Mouse (Mus musculus) layer of hippocampus, adult 9-10 months (tissue): ENCODE results near the gene Dffb.
A peak's percentile ranks its signal among the peaks of the same experiment; 100 is the strongest.

Source experiments
- DNase-seq: peaks from one replicate; pipeline ENCODE4 v3.0.0; 2022; ENCODE audit warnings: low spot score

The Dffb gene

DNA sequence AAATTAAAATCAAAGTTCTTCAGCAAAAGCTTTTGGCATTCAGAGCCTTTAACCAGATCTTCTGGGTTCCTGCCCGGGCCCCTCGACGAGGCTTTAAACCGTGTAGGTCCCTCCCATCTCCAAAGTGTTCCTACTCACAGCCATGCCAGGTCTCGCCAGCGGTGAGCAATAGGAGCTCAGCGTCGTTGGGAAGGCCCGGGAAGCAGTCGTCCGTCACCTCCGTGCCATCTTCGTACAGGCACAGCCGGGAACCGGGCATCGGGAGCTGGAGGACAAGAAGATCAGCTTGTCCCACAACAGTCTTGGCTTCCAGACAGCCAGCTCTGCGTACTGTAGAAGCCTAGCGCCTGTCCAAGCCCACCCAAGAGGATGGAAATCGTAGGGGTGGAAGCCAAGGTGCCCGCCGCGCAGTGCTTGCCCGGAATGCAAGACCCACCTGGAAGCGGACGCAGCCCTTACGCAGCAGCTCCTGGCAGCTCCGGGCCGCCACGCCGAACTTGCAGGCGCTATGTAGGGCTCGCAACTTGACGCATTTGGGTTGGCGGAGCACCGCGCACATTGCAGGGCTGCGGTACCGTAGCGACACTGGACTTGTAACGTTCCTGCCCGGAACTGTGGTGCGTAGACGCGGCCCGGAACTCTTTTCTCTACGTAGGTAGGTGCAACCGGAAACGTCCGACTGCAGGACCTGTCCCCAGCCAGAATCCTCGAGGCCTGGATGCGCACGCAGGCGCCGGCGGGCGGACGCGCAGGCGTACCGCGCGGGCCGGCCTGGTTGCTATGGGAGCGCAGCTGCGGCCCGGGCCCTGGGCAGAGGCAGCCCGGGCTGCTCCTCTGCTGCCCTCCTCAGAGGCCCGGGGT, at the start of gene Dffb, which contains the start of gene Cep104:
Gene Dffb, minus strand, starts transcription at position 696 of the 861 bp plus-strand sequence.
Gene Cep104, plus strand, starts transcription at position 764 of the 861 bp plus-strand sequence.
- peak; percentile 92 for DNase-seq

DNA sequence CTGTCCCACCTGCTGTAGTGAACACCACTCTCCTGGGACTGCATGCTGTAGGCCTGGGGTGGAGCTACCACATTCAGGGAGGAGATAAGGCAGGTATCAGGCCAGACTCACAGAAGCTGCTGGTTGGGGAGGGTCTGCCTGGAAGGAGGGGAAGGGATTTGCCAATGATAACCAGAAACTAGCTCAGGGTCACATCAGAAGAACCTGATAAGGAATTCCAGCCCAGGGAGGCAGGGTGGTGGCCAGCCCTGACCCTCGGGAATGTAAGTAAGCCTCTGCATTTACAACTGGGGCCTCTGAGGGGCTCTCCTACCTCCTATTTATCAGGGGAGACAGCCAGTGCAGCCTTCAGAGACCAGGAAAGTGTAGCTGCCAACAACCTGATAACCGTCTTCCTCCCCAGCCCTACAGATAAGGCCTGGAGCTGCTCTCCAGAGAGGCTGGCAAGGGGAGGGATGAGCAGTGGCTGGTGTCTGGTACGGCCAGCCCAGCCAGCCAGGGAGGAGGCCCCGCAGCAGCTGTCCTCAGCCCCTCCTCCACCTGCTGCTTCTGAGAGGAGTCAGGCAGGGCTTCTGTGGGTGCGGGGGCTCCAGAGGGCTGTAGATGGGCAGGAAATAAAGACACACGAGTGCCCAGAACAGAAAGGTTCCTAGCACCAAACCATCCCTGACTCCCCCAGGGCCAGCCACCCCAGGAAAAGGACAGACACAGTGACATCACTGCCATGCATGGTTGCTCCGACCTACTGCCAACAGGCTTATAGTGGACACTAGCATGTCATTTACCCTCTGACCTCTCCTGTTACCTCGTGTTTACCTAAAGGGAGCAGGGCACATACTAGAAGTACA, 49.1 kb upstream of the Dffb start:
- no peak for DNase-seq

DNA sequence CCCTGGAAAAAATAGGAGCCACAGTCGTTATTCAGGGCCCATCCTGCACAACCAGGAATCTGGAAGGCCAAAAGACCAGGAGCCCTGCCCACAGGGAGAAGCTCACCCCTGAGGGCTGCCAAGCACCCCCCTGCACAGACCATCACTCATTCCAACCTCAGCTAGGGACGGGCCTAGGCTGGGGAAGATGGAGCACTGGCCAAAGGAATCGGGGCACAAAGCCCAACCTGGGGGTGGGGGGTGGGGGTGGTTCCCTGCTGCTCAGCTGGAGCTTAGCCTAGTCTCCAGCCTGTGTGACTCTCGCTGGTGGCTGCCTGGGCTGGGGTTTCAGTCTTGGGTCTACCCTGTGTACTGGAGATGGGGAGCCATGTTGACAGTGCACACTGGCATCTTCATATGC, 47.9 kb upstream of the Dffb start:
- DNase-seq, result no peak

DNA sequence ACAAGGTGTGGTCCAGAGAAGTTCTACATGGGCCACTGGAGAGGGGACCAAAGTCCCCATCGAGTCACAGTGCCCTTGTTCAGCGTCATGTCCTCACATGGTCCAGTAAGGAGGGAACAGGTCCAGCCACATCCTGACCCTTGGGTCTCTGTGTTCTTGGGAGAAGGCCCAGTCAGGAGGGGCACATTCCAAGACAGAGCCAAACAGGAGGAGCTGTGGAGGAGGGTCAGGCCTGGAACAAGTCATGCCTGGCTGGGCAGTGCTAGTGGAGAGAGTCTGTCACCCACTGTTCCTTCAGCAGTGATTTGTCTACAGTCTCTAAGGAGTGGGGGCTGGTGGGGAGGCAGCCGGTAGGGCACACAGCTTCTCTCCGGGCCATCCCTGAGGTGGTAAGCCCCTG, 47.5 kb upstream of the Dffb start:
- no peak for DNase-seq

DNA sequence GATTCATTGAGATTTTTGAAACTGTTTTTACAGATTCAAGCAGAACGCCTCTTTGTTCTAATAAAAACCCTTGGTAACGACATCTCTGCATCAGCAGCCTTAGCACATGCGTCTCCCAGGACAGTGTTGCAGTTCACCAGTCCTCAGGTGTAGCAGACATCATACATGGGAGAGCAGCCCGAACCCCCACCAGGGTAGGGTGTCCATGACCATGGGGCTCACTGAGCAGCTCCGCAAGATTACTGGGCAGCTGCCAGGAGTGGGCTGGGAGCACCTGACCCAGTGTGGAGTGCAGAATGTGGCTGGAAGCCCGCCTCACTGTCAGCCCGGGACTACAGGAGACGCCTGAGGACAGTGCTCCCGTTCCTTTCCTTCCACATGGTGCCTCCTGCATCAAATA, 46.5 kb upstream of the Dffb start:
- no peak for DNase-seq

DNA sequence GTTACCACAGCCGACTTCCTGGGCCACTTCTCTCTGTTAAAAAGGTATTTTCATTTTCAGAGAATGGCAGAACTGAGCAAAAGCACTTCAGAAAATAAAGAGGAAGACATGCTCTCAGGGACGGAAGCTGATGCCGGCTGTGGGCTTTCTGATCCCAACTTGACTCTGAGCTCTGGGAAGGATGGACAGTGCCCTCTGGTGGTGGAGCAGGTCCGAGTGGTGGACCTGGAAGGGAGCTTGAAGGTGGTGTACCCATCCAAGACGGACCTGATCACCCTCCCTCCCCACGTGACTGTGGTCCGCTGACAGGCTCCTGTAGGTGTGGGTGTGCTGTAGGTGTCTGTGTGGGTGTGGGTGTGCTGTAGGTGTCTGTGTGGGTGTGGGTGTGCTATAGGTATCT, 44.6 kb upstream of the Dffb start:
- no peak for DNase-seq

DNA sequence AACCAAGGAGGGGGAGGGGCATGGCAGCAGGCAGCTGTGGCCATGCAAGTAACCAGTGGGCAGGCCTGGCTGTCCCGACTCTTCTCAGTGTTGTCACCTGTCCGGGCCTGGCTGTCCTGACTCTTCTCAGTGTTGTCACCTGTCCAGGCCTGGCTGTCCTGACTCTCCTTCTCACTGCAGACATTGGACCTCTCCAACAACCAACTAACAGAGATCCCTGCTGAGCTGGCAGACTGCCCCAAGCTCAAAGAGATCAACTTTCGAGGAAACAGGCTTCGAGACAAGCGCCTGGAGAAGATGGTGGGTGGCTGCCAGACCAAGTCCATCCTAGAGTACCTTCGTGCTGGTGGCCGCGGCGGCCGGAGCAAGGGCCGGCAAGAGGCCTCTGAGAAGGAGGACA, 40.5 kb upstream of the Dffb start:
- no peak for DNase-seq

DNA sequence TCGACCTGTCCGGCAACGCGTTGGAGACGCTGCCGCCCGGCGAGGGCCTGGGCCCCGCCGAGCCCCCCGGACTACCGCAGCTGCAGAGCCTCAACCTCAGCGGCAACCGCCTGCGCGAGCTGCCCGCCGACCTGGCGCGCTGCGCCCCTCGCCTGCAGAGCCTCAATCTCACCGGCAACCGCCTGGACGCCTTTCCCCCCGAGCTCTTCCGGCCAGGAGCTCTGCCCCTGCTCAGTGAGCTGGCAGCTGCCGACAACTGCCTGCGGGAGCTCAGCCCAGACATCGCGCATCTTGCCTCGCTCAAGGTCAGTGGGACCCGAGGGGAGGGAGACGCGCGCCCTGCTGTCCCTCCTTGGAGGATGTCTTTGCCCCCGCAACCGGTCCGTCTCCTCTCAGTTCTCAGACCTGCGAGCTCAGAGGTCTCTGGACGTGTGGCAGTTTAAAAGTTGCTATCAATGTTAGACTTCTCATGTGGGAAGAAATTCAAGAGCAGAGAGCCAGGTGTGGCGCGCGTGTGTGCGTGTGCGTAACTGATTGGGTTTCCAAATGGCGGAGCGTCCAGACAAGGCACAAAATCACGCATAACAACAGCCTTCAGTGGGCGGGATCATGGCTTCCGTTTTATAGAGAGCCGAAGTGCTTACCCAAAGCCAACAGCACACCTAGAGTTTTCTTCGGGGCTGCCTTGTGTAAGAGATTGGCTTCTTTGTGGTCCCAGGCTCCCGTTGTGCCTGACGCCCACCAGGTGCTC, 37.4 kb upstream of the Dffb start:
- no peak for DNase-seq

DNA sequence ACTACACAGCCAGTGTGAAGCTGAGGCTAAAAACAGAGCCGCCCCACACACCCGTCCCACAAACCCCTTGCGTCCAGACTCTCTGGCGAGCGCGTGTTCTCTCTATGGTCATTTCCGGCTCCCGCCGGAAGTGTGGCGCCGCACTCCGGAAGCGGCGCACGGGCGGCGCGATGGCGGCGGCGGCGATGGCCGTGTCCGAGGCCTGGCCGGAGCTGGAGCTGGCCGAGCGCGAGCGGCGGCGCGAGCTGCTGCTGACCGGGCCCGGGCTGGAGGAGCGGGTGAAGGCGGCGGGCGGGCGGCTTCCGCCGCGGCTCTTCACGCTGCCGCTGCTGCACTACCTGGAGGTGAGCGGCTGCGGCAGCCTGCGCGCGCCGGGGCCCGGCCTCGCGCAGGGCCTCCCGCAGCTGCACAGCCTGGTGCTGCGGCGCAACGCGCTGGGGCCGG, 36.7 kb upstream of the Dffb start, which contains the start of gene Lrrc47:
Gene Lrrc47, plus strand, starts transcription at position 86 of the 444 bp plus-strand sequence.
- DNase-seq, result no peak

DNA sequence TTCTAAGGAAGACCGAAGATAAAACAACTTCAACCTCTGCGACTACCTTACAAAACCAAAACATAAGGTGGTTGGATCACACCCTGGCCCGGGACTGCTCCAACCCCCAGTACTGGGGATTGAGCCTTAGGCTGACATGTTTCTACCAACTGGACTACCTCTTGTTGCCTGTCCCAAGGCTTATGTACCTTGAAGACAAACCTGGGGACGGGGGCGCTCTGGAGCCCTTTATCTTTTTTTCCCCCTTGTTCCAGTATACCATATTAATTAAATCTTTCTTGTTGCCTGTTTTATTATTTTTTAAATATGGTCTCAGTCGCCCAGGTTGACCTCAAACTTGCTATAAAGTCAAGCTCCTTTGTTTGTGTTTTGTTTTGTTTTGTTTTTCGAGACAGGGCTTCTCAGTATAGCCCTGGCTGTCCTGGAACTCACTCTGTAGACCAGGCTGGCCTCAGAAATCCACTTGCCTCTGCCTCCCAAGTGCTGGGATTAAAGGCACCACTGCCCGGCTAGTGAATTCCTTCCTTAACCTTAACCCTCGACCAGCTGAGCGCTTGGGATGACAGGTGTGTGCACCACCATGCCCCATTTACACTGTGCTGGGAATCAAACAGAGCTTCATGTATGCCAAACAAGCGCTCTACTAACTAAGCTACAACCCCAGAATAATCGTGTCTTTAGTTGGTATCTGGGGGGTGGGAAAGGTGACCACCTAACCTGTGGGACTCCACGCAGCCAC, 36.1 kb upstream of the Dffb start:
- DNase-seq, result no peak

DNA sequence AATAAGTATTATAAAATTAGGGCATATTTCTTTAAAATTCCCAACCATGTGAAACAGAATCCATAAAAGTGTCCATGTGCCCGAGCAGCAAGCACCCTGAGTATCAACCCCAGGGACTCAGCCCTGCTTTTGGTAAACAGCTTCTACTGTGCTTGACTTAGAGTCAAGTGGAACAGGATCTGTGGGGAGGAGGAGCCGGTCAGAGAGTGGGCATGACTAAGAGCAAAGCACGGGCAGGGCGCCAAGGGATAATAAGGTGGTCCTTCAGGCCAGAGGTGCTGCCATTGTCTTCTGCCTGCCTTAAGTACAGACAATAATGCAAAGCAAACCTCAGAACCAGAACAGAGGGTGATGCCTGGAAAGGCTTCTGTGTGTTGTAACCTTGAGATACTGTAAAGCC, 32.8 kb upstream of the Dffb start:
- no peak for DNase-seq

DNA sequence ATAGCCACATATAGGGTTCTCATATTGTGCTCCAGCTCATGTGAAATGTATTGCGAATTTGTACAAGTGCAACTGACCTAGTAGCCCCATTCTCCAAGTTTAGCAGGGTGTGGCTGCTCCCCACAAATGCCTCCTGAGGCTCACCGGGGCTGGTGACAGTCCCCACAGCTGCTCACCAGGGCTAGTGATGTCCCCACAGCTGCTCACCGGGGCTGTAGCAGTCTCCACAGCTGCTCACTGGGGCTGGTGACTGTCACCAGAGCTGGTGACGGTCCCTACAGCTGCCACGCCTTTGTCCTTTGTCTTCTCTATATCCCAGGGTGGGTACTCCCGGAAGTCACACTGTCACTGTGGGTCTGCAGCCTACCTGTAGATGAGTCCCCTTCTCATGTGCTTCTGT, 31.3 kb upstream of the Dffb start:
- no peak for DNase-seq

DNA sequence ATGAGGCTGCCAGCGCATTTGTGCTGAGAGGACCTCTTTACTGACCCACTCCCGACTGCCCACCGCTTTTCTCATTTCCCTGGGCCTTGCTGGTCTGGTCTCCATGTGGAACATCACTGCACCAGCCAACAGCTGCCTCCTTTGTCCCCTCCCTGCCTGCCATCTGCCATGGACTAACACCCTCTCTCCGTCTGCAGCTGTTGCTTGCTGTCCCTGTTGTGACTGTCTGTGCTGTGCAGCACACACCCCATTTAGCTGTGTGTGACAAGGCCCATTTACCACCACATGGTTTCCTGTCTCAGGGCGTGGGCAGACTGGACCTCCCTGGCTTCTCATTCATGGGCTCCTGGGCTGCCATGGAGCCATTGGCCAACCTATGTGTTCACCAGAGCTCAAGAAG, 30.6 kb upstream of the Dffb start:
- no peak for DNase-seq

DNA sequence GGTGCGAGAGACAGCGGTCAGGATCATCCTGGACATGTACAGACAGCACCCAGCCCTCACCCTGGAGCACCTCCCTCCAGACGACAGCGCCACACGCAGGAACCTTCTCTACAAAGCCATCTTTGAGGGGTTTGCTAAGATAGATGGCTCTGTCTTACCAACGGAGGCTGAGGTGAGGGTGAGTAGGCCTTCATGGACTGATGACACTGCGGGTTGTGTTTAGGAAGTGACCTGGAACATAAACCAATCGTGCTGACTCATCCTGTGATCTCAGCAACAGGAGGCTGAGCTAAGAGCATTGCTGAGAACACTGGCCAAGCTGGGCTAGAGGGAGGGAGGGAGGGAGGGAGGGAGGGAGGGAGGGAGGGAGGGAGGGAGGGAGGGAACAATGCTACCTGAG, 18.6 kb upstream of the Dffb start:
- DNase-seq, result no peak

DNA sequence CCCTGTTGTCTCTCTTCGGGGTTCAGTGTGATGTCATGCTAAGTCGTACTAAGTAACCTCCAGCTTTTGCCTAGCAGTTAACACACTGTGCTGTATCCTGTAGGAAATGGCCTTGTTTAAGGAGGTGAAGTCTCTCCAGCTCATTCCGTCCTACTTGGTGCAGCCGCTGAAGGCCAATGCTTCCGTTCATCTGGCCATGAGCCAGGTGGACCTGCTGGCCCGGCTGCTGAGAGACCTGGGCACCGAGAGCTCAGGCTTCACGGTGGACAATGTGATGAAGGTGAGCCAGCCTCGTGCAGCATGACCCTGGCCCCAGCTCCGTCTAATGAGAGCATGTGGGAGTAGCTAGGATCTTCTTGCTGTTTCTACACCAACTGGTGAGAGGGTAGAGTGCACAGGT, 17.8 kb upstream of the Dffb start:
- no peak for DNase-seq

DNA sequence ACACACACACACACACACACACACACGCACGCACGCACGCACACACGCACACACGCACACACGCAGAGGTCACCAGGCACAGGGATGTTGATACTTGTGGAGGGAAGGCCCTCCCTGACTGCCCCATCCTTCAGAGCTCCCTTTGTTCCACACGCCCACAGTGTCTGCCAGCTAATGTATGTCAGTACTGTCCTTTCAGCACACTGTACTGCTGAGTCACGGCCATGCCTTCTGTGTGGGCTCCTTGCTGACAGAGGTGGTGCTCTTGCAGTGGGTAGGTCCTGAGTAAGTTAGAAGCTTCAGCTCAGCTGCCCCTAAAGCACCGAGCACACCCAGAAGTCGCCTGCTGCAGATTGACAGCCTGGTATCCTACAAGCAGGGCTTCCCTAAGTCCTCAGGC, 5.5 kb upstream of the Dffb start:
- no peak for DNase-seq

DNA sequence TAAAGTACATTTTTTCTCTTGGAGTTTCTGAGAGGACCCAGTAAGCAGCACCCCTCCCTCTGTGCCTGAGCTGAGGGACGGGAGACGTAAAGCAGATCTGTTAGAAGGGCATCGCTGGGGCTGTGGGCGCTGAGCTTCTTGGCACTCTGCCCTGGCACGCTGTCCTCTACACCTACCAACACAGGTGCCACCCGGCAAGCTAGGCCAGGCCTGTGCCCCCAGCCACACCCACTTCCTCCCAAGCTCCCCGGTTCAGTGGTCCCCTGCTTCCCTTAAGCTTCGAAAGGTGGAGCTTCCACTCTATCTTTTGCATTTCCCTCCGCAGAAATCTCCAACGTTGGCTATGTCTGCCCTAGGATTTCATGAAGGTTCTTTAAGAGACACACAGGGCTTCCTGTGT, 4.3 kb upstream of the Dffb start:
- DNase-seq, result no peak

DNA sequence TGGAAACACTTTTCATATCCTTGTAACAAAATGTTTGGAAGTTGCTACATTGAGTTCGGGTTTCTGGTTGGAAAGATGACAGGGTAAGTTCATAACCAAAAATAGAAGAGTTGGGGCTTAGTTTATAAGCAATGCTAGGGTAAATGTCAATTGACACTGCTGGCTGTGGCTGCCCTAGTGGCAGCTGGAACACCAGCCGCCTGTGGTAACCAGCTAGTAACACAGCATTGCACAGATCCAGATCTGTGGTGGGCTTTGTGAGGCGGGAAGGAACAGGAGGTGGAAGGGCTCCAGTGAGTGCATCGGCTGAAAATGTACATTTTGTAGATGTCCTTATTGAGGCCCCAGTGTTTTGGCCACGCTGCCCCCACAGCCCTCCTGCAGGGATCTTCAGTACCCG, 842 bp upstream of the Dffb start:
- no peak for DNase-seq

DNA sequence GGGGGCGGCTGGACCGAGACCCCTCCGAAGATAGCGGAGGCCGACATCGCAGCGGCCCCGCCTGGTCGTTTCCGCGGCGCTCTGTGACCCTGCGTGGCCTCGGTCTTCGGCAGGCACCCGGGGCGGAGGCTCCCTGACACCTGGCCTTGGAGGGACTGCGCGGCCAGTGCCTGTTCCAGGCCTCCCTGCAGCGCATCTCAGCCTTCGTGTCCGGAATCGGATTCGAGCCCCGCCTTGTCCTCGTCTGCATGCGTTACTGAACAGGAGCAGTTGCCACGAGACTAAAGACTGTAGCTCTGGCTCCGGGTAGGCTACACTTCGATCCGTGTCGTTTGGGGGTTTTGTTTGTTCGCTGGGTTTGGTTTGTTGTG, 351 bp upstream of the Dffb start:
- no peak for DNase-seq

DNA sequence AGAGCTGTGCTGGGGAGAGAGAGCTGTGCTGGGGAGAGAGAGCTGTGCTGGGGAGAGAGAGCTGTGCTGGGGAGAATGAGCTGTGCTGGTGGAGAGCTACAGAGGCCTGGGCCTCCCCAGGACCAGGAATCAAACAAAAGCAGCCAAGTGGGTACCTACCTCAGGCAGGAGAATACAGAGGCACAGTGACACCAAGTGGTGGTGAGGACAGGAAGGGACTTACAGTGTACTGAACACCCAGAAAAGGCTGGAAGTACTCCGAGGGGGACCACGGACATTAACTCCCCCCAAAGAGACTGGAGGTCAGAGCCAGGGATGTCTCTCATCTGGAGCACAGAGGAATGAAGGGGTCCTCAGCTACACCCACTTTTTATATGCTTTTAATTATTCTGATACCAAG, 6.9 kb downstream of the Dffb start:
- DNase-seq, result no peak

DNA sequence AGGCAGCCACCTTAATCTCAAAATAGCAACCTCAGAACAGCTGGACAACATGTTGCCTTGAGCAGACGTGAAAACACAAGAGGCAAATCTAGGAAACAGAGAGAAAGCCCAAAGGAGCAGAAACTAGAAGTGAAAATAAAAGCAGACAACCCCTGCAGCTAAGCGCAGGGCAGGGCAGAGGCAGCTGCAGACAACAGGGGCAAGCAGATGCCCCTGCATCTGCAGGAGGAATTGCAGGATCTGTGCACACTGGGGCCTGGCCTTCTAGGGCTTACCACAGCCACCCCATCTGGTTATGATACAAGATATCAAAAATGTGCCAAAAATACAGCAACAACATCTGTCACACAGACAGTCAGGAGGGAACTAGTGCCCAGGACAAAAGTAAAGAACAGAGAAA, 7.4 kb downstream of the Dffb start:
- DNase-seq, result no peak

DNA sequence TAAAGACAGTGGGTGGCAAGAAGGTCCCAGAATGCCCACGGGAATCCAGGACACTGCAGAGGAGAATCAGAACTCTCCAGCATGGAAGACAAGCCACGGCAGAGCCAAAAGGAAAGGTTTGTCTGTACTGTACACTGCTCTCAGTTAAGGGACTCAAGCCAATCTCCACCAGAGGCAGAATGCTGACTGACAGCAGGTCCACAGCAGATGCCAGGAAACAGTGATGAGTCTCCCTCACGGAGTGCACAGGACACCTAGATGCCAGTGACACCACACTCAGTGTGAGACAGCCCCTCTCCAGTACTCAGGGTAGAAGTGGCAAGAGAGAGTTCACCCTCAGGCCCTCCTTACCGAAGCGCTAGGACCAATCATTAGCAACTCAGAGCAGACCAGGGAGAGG, 8.3 kb downstream of the Dffb start:
- no peak for DNase-seq
